Mouse (Mus musculus) embryonic fibroblast, embryonic 13.5 days (primary cell): ENCODE data around the gene Jun. TPM values are rescaled to one million over a fixed set of nuclear protein-coding genes. Genes with fewer than 3 reads are reported as not detected.

Experiments used
- H3K27ac ChIP-seq: 2 replicates; pipeline ENCODE4 v1.5.1; 2012; ENCODE audit warnings: low read length, control low read depth, inconsistent platforms; ENCODE audit not compliant: insufficient read depth
- H3K4me1 ChIP-seq: 2 replicates; pipeline ENCODE4 v1.6.1; 2011; ENCODE audit warnings: low read length; ENCODE audit not compliant: control insufficient read depth, insufficient read depth
- H3K4me3 ChIP-seq: 2 replicates; pipeline ENCODE4 v1.5.1; 2011; ENCODE audit warnings: mild to moderate bottlenecking, control low read depth, low read length; ENCODE audit not compliant: insufficient read depth
- CTCF ChIP-seq: IDR thresholded peaks from 2 replicates; pipeline ENCODE4 v1.5.1; 2011; ENCODE audit warnings: mild to moderate bottlenecking, control low read depth, low read length, moderate library complexity, borderline replicate concordance; ENCODE audit not compliant: insufficient read depth
- POLR2A ChIP-seq: IDR thresholded peaks from 2 replicates; pipeline ENCODE4 v1.6.1; 2011; ENCODE audit warnings: low read depth, mild to moderate bottlenecking, control low read depth, low read length, moderate library complexity
- polyA plus RNA-seq: library from polyadenylated mRNA; stranded (reverse); fragments of >200 nt; gene quantifications from 2 replicates; pipeline ENCODE4 v1.2.4, GENCODE M21; 2011; ENCODE audit warnings: low read depth; ENCODE audit not compliant: missing spikeins, insufficient read length

Jun gene
- 45.3 and 60.9 TPM in 2 replicates for polyA plus RNA-seq

DNA sequence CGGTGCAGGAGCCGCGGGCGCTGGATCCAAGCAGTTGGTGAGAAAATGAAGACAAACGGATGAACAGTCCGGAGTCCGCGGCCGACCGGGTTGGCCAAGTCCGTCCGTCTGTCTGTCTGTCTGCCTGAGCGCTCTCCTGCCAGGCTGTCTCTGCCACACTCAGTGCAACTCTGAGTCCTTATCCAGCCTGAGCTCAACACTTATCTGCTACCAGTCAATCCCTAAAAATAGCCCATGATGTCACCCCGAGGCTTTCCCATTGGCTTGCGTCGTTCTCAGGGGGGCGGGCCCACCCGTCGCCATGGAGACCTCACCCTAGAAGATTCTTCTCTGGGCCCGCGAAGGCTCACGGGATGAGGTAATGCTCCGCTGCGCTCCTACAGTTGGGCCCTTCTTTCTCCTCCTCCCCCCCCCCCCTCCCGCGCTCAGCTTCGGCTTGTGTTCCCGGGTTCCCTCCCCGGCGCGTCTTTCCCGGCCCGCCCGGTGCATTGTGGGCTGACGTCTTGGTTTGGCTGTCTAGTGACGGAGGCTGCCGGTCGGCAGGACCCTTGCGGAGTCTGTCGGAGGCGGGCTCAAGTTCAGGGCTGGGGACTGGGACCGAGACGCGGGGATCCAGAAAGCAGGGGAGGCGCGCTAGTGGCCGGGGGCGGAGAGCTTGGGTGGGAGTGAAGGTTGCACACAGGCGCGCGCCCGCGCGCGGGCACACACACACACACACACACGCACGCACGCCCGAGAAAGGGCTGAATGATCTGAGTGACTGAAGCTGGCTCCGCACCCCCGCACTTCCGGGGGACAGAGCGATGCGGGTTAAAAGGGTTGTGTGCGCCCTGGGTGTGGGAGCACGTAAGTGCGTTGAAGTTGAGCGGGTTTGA, at the start of gene Jun:
Gene Jun (minus strand): TSS at position 198 of the 875 bp plus-strand sequence.
- H3K4me3 ChIP-seq = peak within 1 kb of the TSS; percentile 82
- peak within 1 kb of the TSS; percentile 97 for H3K27ac ChIP-seq
- H3K4me1 ChIP-seq = no peaks in the 10 kb centered on the region; the same call in 1 of the 2 replicates
- TF ChIP-seq POLR2A = peak; percentile 100
- TF ChIP-seq CTCF = no peak

- Histone ChIP-seq H3K4me1 (peaks cover 33% of the 10 kb centered on the region), H3K27ac (peak overlapping the region; percentile 75), H3K4me3 (no peak overlapping the region)
- TF ChIP-seq CTCF = no peak
- TF ChIP-seq POLR2A = no peak
These were observed 49.7 kb upstream of the Jun start for GRCm38 (mm10) chr4:95101684-95102083.

- peak overlapping the region; percentile 90 for H3K27ac ChIP-seq
- H3K4me1 ChIP-seq = peaks cover 30% of the 10 kb centered on the region
- TF ChIP-seq POLR2A = no peak
- no peak for TF ChIP-seq CTCF
- H3K4me3 ChIP-seq = no peak overlapping the region
These were observed 48.7 kb upstream of the Jun start for GRCm38 (mm10) chr4:95100694-95101093.

DNA sequence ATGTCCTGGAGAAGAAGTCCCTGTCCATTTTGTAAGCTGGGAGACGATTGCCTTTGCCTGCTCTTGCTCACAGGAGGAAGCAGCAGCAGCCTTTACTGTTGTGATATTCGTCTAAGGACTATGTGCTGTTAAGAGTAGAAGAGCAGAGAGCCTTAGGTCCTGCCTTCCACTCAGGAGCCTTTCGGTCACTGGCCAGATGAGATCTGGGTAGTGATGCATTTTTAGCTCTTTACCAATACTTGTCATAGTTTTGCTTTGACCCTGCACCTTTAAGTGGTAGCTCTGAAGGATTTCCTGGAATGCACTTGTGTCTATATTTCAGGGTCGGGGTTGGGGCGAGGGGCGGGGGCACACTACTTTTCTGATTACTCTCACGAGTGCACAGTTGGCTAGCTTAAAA, 47.4 kb upstream of the Jun start:
- H3K27ac ChIP-seq = peak overlapping the region; percentile 77
- no peak overlapping the region for H3K4me3 ChIP-seq
- TF ChIP-seq CTCF = no peak
- peaks cover 33% of the 10 kb centered on the region for H3K4me1 ChIP-seq

DNA sequence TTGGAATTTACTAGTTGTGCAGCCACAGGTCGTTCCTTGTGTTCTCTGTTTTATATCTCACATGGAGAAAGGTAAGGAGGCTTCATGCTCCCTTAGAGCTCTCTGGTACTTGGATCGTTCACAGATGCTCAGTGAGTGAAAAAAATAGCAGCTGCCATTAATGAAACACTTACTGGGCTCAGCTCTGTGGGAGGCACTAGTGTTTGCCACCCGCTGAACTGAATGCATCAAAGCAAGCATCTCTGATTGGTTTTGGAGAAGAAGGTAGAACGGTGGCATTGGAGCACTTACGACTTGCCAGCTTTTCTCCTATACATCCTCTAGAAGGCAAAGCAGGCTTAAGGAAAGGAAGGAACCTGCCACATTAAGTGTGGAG, 46.7 kb upstream of the Jun start:
- Histone ChIP-seq H3K4me3 (no peak overlapping the region), H3K27ac (peak overlapping the region; percentile 77), H3K4me1 (peaks cover 33% of the 10 kb centered on the region)
- TF ChIP-seq POLR2A = no peak
- TF ChIP-seq CTCF = no peak

DNA sequence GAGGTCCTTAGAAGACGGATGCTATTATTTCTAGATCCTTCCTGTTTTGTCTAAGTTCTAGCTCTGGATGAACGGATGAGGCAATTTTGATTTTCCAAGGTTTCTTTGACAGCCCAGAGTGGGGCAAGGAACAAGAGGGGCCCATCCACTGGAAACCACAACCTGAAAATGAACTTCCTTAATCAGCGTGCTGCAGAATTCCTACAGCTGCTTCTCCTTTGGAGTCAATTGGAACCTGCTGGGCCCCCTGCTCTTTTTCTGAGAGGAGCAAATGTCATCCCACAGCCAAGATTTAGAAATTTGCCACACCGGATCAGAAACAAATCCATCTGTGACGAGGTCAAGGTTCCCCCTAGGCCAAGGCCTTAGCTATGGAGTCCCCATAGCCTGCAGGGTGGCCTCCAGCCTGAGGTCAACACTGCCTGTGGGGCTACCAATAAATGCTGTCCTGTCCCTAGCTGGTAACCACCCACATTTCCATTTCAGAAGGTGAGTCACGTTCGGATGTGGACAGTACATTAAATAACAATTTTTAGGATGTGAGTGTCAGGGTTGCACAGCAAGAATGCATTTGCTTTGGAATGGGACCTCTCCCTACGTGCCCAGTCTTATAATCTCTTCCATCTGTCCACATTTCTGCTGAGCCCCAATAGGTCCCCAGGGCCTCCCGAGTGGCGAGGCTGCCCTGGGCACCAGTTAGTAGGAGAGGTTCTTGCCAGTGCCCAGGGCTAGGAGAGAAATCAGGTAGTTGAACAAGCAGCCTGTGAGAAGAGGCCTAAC, 46.1 kb upstream of the Jun start:
- Histone ChIP-seq H3K4me3 (no peak overlapping the region), H3K27ac (peak overlapping the region; percentile 77), H3K4me1 (peaks cover 33% of the 10 kb centered on the region)
- TF ChIP-seq CTCF (no peak), POLR2A (0 out of 2 replicates have a peak, but pooled peaks have one; percentile 28)

- no peak overlapping the region for H3K4me3 ChIP-seq
- no peak for TF ChIP-seq CTCF
- no peak for TF ChIP-seq POLR2A
- peaks cover 36% of the 10 kb centered on the region for H3K4me1 ChIP-seq
- H3K27ac ChIP-seq = no peak overlapping the region
These were observed 44.7 kb upstream of the Jun start for GRCm38 (mm10) chr4:95096731-95097130.

DNA sequence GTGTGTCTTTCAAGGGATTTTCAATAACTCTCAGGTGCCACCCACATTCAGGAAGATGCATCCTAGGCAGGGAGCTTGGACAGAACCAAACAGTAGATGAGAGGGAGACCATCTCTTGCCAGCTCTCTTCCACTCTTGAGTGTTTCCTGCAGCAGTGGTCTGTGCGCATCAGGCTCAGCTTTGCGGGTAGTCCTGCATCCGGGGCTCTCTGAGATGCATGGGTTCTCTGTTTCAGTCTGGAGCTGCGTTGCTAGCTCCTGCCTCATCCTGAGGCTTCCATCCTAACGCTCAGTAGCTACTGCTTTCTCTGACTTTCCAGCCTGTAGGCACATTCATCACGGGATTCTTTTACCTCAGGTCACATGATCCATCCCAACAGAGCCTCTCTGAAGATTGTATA, 43.9 kb upstream of the Jun start:
- H3K4me3 ChIP-seq = no peak overlapping the region
- H3K4me1 ChIP-seq = peaks cover 33% of the 10 kb centered on the region
- TF ChIP-seq POLR2A (no peak), CTCF (no peak)

GRCm38 (mm10) chr4:95095355-95095754, 43.3 kb upstream of the Jun start:
- no peak for TF ChIP-seq POLR2A
- TF ChIP-seq CTCF = no peak
- Histone ChIP-seq H3K4me1 (peaks cover 33% of the 10 kb centered on the region), H3K27ac (peak overlapping the region; percentile 69; the same call in 1 of the 2 replicates), H3K4me3 (no peak overlapping the region)

More for the DNA sequence above, 43.9 kb upstream of the Jun start:
- no peak overlapping the region for H3K27ac ChIP-seq

GRCm38 (mm10) chr4:95094700-95095113, 42.7 kb upstream of the Jun start:
- Histone ChIP-seq H3K4me3 (no peak overlapping the region), H3K27ac (peak overlapping the region; percentile 74), H3K4me1 (peaks cover 29% of the 10 kb centered on the region)
- TF ChIP-seq POLR2A = no peak
- no peak for TF ChIP-seq CTCF
